Mouse (Mus musculus) limb, embryonic 13.5 days (tissue): ENCODE results near the gene Sox21. TPM values are rescaled to one million over a fixed set of nuclear protein-coding genes. Genes with fewer than 3 reads are reported as not detected.

Source experiments
- ATAC-seq: fragments of 200-750 bp; cut with Nextera tagmentation; 2 replicates; pipeline ENCODE4 v1.8.0; 2017; ENCODE audit warnings: low read depth, moderate number of reproducible peaks, moderate TSS enrichment; ENCODE audit not compliant: low FRiP score
- H3K27ac ChIP-seq: fragments of 300-500 bp; sonication (generic); 2 replicates; pipeline ENCODE4 v1.5.1; 2015; ENCODE audit warnings: inconsistent platforms, mild to moderate bottlenecking, moderate library complexity
- H3K27me3 ChIP-seq: fragments of 300-500 bp; sonication (generic); 2 replicates; pipeline ENCODE4 v1.6.1; 2015; ENCODE audit warnings: mild to moderate bottlenecking, inconsistent platforms
- H3K36me3 ChIP-seq: fragments of 300-500 bp; sonication (generic); 2 replicates; pipeline ENCODE4 v1.6.1; 2015; ENCODE audit warnings: inconsistent platforms, mild to moderate bottlenecking, moderate library complexity
- H3K4me1 ChIP-seq: fragments of 300-500 bp; sonication (generic); 2 replicates; pipeline ENCODE4 v1.6.1; 2015; ENCODE audit warnings: inconsistent platforms
- H3K4me2 ChIP-seq: fragments of 300-500 bp; sonication (generic); replicated peaks from 2 replicates; pipeline ENCODE4 v1.6.1; 2015; ENCODE audit warnings: inconsistent platforms, mild to moderate bottlenecking, moderate library complexity
- H3K4me3 ChIP-seq: fragments of 300-500 bp; sonication (generic); 2 replicates; pipeline ENCODE4 v1.5.1; 2015; ENCODE audit warnings: moderate library complexity, mild to moderate bottlenecking, inconsistent platforms
- H3K9ac ChIP-seq: fragments of 300-500 bp; sonication (generic); 2 replicates; pipeline ENCODE4 v1.6.1; 2015; ENCODE audit warnings: mild to moderate bottlenecking, inconsistent platforms
- H3K9me3 ChIP-seq: fragments of 300-500 bp; sonication (generic); 2 replicates; pipeline ENCODE4 v1.6.1; 2016; ENCODE audit warnings: inconsistent platforms
- WGBS: fragments of 180-500 bp; shearing (Covaris S2); methylation state at CpG from one replicate; pipeline ENCODE4 v1.1.7; 2015; 5-methylcytosine and 5-hydroxymethylcytosine counted together
- polyA plus RNA-seq: library from polyadenylated mRNA; unstranded; fragments of >200 nt; fragmentation: Nextera tagmentation; extraction: Ambion mirVana; gene quantifications from 2 replicates; pipeline ENCODE4 v1.2.1, GENCODE M21; 2015

The Sox21 gene
- polyA plus RNA-seq, 1 experiment from 2014 or later, result 0.19 TPM

- no peaks in the 10 kb centered on the region for H3K9me3 ChIP-seq
- H3K27me3 ChIP-seq, result peaks cover 17% of the 10 kb centered on the region; the same call in 1 of the 2 replicates
- H3K36me3 ChIP-seq, result no peaks in the 10 kb centered on the region
- no peak overlapping the region for H3K4me3 ChIP-seq
- no peak for ATAC-seq
- H3K9ac ChIP-seq, result no peak overlapping the region
- H3K4me1 ChIP-seq, result no peaks in the 10 kb centered on the region
- WGBS, result 80% methylated on average over 15 of the region's 15 CpGs
- no peak overlapping the region for H3K4me2 ChIP-seq
- no peak overlapping the region for H3K27ac ChIP-seq
These were observed 24.5 kb downstream of the Sox21 start for GRCm38 (mm10) chr14:118212188-118212804.

- no peak overlapping the region for H3K27ac ChIP-seq
- no peaks in the 10 kb centered on the region for H3K4me1 ChIP-seq
- no peaks in the 10 kb centered on the region for H3K36me3 ChIP-seq
- H3K9me3 ChIP-seq, result no peaks in the 10 kb centered on the region
- H3K9ac ChIP-seq, result no peak overlapping the region
- peaks cover 13% of the 10 kb centered on the region; the same call in 1 of the 2 replicates for H3K27me3 ChIP-seq
- no peak for ATAC-seq
- H3K4me2 ChIP-seq, result no peak overlapping the region
- WGBS, result 27% methylated on average over 5 of the region's 5 CpGs
- H3K4me3 ChIP-seq, result no peak overlapping the region
These were observed 27.2 kb downstream of the Sox21 start for GRCm38 (mm10) chr14:118209642-118210041.

- H3K27me3 ChIP-seq, result peaks cover 5% of the 10 kb centered on the region; the same call in 1 of the 2 replicates
- no peak overlapping the region for H3K27ac ChIP-seq
- peaks cover 5% of the 10 kb centered on the region; the same call in 1 of the 2 replicates for H3K9me3 ChIP-seq
- 84% methylated on average over 3 of the region's 3 CpGs for WGBS
- H3K9ac ChIP-seq, result no peak overlapping the region
- no peaks in the 10 kb centered on the region for H3K4me1 ChIP-seq
- no peak for ATAC-seq
- no peak overlapping the region for H3K4me3 ChIP-seq
- H3K36me3 ChIP-seq, result no peaks in the 10 kb centered on the region
- no peak overlapping the region for H3K4me2 ChIP-seq
These were observed 29.5 kb downstream of the Sox21 start for GRCm38 (mm10) chr14:118207347-118207746.

- Histone ChIP-seq H3K27me3 (no peaks in the 10 kb centered on the region), H3K4me1 (no peaks in the 10 kb centered on the region), H3K9ac (no peak overlapping the region), H3K4me3 (no peak overlapping the region), H3K4me2 (no peak overlapping the region), H3K27ac (no peak overlapping the region), H3K9me3 (peaks cover 5% of the 10 kb centered on the region; the same call in 1 of the 2 replicates), H3K36me3 (no peaks in the 10 kb centered on the region)
- WGBS, result 78% methylated on average over 7 of the region's 7 CpGs
- ATAC-seq, result no peak
These were observed 33.8 kb downstream of the Sox21 start for GRCm38 (mm10) chr14:118203031-118203430.

- Histone ChIP-seq H3K27me3 (peaks cover 9% of the 10 kb centered on the region), H3K27ac (no peak overlapping the region), H3K4me1 (no peaks in the 10 kb centered on the region), H3K4me2 (no peak overlapping the region), H3K4me3 (no peak overlapping the region), H3K36me3 (no peaks in the 10 kb centered on the region), H3K9ac (no peak overlapping the region), H3K9me3 (peaks cover 5% of the 10 kb centered on the region; the same call in 1 of the 2 replicates)
- ATAC-seq, result no peak
- 88% methylated on average over 5 of the region's 5 CpGs for WGBS
These were observed 34.8 kb downstream of the Sox21 start for GRCm38 (mm10) chr14:118202006-118202405.

DNA sequence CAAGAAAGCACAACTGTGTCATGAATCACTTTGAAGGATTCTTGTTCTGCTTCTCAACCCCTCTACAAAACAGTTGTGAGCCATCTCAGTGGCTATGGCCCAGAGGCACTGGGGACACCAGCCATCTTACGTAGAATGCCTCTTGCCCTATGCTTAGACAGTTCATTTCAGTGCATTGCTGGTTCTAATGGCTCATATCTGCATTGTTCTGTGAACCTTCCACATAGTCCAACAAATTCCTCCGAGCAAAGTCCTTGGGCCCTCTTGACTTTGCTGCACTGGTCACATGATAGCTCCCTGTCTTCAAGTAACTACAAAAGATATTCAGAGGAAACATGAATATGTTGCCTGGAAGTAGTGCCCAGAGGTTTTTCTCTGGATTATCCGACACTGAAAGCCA is 36.1 kb downstream of the Sox21 start:
- Histone ChIP-seq H3K27me3 (peaks cover 16% of the 10 kb centered on the region), H3K9ac (no peak overlapping the region), H3K4me3 (no peak overlapping the region), H3K4me1 (no peaks in the 10 kb centered on the region), H3K4me2 (no peak overlapping the region), H3K9me3 (peaks cover 5% of the 10 kb centered on the region; the same call in 1 of the 2 replicates), H3K36me3 (no peaks in the 10 kb centered on the region), H3K27ac (no peak overlapping the region)
- ATAC-seq, result no peak
- 91% methylated on average over 3 of the region's 3 CpGs for WGBS

- no peak for ATAC-seq
- Histone ChIP-seq H3K4me3 (no peak overlapping the region), H3K4me1 (no peaks in the 10 kb centered on the region), H3K9ac (no peak overlapping the region), H3K9me3 (no peaks in the 10 kb centered on the region), H3K27me3 (peaks cover 42% of the 10 kb centered on the region), H3K4me2 (no peak overlapping the region), H3K27ac (no peak overlapping the region), H3K36me3 (no peaks in the 10 kb centered on the region)
- 74% methylated on average over 12 of the region's 12 CpGs for WGBS
These were observed 39.8 kb downstream of the Sox21 start for GRCm38 (mm10) chr14:118197063-118197462.

DNA sequence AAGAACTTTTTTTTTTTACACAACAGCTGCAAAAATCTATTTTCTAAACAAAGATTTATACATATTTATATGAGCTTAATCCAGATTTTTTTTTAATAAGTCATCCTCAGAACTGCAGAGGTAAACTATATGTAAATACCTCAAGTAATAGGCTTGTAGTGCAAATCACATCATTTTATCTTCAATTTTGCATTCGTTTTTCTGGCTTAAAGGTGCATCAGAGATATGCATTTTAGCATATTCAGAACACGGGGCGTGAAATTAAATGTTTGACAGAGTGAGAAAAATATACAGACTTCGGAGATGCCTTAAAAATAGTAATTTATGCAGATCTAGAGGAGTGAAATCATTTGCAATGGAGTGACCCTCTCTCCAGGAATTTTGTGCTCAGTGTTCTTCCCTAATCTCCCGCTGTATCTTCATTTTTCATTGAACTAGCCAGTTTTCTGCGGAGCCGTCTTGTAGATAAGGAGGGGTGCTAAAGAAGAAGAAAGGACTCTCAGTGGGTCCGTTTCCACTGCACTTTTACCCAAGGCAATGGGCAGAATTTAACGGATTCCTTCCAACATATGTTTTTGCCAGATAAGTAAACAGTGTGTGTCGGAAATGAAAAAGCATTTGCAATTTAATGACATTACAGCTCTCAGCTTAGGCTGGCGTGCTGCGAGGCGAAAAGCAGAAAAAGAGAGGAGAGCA is 42.5 kb downstream of the Sox21 start:
- Histone ChIP-seq H3K36me3 (no peaks in the 10 kb centered on the region), H3K27ac (no peak overlapping the region), H3K9ac (no peak overlapping the region), H3K4me2 (no peak overlapping the region), H3K27me3 (peaks cover 48% of the 10 kb centered on the region), H3K9me3 (no peaks in the 10 kb centered on the region), H3K4me3 (no peak overlapping the region), H3K4me1 (no peaks in the 10 kb centered on the region)
- 65% methylated on average over 13 of the region's 13 CpGs for WGBS
- ATAC-seq, result no peak

DNA sequence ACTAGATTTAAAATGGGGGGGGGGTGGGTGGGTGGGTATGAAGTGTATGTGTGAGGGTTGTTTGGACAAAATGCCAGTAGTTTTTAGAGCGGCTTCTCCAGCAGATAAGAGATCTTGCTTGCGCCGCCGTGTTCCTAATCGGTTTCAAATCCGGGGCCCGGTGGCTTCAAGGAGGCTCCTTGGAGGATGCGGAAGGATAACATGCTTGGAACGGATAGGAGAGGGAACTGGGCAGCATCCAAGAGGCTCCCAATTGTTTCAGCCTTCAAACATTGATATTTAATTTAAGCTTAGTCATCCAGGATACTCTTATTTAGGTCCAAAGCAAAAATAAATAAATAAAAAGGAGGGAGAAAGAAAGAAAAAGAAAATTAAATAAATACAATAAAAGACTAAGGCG is 43.2 kb downstream of the Sox21 start:
- Histone ChIP-seq H3K27ac (no peak overlapping the region), H3K4me3 (no peak overlapping the region), H3K27me3 (peaks cover 48% of the 10 kb centered on the region), H3K36me3 (no peaks in the 10 kb centered on the region), H3K4me2 (no peak overlapping the region), H3K4me1 (no peaks in the 10 kb centered on the region), H3K9ac (no peak overlapping the region), H3K9me3 (no peaks in the 10 kb centered on the region)
- ATAC-seq, result no peak
- 57% methylated on average over 10 of the region's 10 CpGs for WGBS

- Histone ChIP-seq H3K9ac (no peak overlapping the region), H3K36me3 (no peaks in the 10 kb centered on the region), H3K4me3 (no peak overlapping the region), H3K4me1 (no peaks in the 10 kb centered on the region), H3K9me3 (no peaks in the 10 kb centered on the region), H3K27me3 (peaks cover 48% of the 10 kb centered on the region), H3K4me2 (no peak overlapping the region), H3K27ac (no peak overlapping the region)
- WGBS, result 40% methylated on average over 10 of the region's 10 CpGs
- ATAC-seq, result no peak
These were observed 43.7 kb downstream of the Sox21 start for GRCm38 (mm10) chr14:118193001-118193628.

DNA sequence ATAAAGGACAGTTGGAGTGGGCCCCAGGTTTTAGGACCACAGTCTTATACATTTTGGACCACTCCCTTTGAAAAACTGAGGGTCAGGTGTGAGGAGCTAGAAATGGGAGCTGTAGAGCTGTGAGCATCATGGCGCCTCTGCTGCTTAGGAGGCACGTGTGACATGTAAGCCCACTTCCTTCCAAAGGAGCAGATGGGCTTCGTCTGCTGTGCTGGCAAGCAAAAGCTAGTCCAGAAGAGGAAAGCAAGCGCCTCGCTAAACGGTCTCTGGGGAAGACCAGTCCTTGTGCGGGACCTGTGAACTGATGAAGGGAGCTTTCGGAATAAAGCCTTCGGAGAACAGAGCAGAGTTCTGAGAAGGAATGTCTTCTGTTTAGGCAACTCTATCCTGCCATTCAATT is 45.4 kb downstream of the Sox21 start:
- Histone ChIP-seq H3K27me3 (peaks cover 38% of the 10 kb centered on the region), H3K4me1 (no peaks in the 10 kb centered on the region), H3K4me2 (no peak overlapping the region), H3K4me3 (no peak overlapping the region), H3K9me3 (no peaks in the 10 kb centered on the region), H3K27ac (no peak overlapping the region), H3K9ac (no peak overlapping the region), H3K36me3 (no peaks in the 10 kb centered on the region)
- WGBS, result 84% methylated on average over 9 of the region's 9 CpGs
- no peak for ATAC-seq
